Mouse (Mus musculus) neural tube, embryonic 11.5 days (tissue): ENCODE results near the gene Il2. TPM values are rescaled to one million over a fixed set of nuclear protein-coding genes. Genes with fewer than 3 reads are reported as not detected.

Source experiments
- ATAC-seq: fragments of 200-750 bp; cut with Nextera tagmentation; 2 replicates; pipeline ENCODE4 v1.8.0; 2017; ENCODE audit warnings: moderate number of reproducible peaks, mild to moderate bottlenecking, moderate TSS enrichment, moderate library complexity; ENCODE audit not compliant: insufficient read depth, low FRiP score, low TSS enrichment
- DNase-seq: peaks from one replicate; pipeline ENCODE4 v3.0.0-alpha.2; 2015; ENCODE audit warnings: low spot score
- H3K27ac ChIP-seq: fragments of 300-500 bp; sonication (generic); 2 replicates; pipeline ENCODE4 v1.5.1; 2014; ENCODE audit warnings: low read depth, mild to moderate bottlenecking, low read length
- H3K27me3 ChIP-seq: fragments of 300-500 bp; sonication (generic); 2 replicates; pipeline ENCODE4 v1.6.1; 2014; ENCODE audit warnings: mild to moderate bottlenecking, low read length, mixed read lengths; ENCODE audit not compliant: control insufficient read depth, insufficient read depth
- H3K36me3 ChIP-seq: fragments of 300-500 bp; sonication (generic); 2 replicates; pipeline ENCODE4 v1.6.1; 2014; ENCODE audit warnings: mild to moderate bottlenecking, low read length, moderate library complexity, mixed read lengths; ENCODE audit not compliant: control insufficient read depth, insufficient read depth
- H3K4me1 ChIP-seq: fragments of 300-500 bp; sonication (generic); 2 replicates; pipeline ENCODE4 v1.6.1; 2014; ENCODE audit warnings: low read length, mixed read lengths; ENCODE audit not compliant: control insufficient read depth, insufficient read depth
- H3K4me2 ChIP-seq: fragments of 300-500 bp; sonication (generic); 2 replicates; pipeline ENCODE4 v1.6.1; 2014; ENCODE audit warnings: low read depth, mild to moderate bottlenecking, moderate library complexity
- H3K4me3 ChIP-seq: fragments of 300-500 bp; sonication (generic); 2 replicates; pipeline ENCODE4 v1.5.1; 2014; ENCODE audit warnings: low read depth, low read length
- H3K9ac ChIP-seq: fragments of 300-500 bp; sonication (generic); 2 replicates; pipeline ENCODE4 v1.6.1; 2014; ENCODE audit warnings: mild to moderate bottlenecking, low read length
- H3K9me3 ChIP-seq: fragments of 300-500 bp; sonication (generic); 2 replicates; pipeline ENCODE4 v1.6.1; 2016; ENCODE audit warnings: low read length; ENCODE audit not compliant: control insufficient read depth
- WGBS: fragments of 180-500 bp; shearing (Covaris S2); extraction: QIAGEN DNeasy Blood & Tissue Kit; methylation state at CpG from one replicate; pipeline ENCODE4 v1.1.7; 2014; 5-methylcytosine and 5-hydroxymethylcytosine counted together
- polyA plus RNA-seq: library from polyadenylated mRNA; unstranded; fragments of >200 nt; fragmentation: Nextera tagmentation; extraction: Ambion mirVana; gene quantifications from 2 replicates; pipeline ENCODE4 v1.2.1, GENCODE M21; 2014

Gene Il2
- polyA plus RNA-seq, result 0.21 and 0.59 TPM in 2 replicates

DNA sequence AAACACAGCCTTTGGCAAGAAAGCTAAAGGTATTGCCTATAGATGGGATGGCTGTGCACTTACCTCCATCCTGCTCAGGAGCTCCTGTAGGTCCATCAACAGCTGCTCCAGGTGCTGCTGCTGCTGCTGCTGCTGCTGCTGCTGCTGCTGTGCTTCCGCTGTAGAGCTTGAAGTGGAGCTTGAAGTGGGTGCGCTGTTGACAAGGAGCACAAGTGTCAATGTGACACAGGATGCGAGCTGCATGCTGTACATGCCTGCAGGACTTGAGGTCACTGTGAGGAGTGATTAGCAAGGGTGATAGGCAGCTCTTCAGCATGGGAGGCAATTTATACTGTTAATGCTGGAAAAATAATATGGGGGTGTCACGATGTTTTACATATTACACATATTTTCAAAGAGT lies at the start of gene Il2:
Il2 (minus strand) TSS at position 305 of the 400 bp plus-strand sequence.
- DNase-seq (no peak), ATAC-seq (no peak)
- H3K9me3 ChIP-seq, result no peaks in the 10 kb centered on the region
- H3K4me3 ChIP-seq, result no peak within 1 kb of the TSS
- H3K27ac ChIP-seq, result no peak within 1 kb of the TSS
- H3K36me3 ChIP-seq, result no peaks in the 10 kb centered on the region
- no peak within 1 kb of the TSS for H3K9ac ChIP-seq
- H3K27me3 ChIP-seq, result no peaks in the 10 kb centered on the region
- no peak within 1 kb of the TSS for H3K4me2 ChIP-seq
- no peaks in the 10 kb centered on the region for H3K4me1 ChIP-seq
- WGBS, result 86% methylated on average over 4 of the region's 4 CpGs

- H3K9me3 ChIP-seq, result no peaks in the 10 kb centered on the region
- no peaks in the 10 kb centered on the region for H3K4me1 ChIP-seq
- WGBS, result 76% methylated on average over 10 of the region's 10 CpGs
- H3K4me3 ChIP-seq, result no peak overlapping the region
- no peak overlapping the region for H3K27ac ChIP-seq
- ATAC-seq (no peak), DNase-seq (no peak)
- no peak overlapping the region for H3K4me2 ChIP-seq
- H3K27me3 ChIP-seq, result no peaks in the 10 kb centered on the region
- no peak overlapping the region for H3K9ac ChIP-seq
- no peaks in the 10 kb centered on the region for H3K36me3 ChIP-seq
These were observed 49.2 kb upstream of the Il2 start for GRCm38 (mm10) chr3:37174711-37175572.

- WGBS, result 91% methylated on average over 8 of the region's 8 CpGs
- H3K9ac ChIP-seq, result no peak overlapping the region
- no peaks in the 10 kb centered on the region for H3K27me3 ChIP-seq
- H3K4me1 ChIP-seq, result no peaks in the 10 kb centered on the region
- no peak for DNase-seq
- no peaks in the 10 kb centered on the region for H3K36me3 ChIP-seq
- H3K27ac ChIP-seq, result no peak overlapping the region
- ATAC-seq, result no peak
- H3K9me3 ChIP-seq, result no peaks in the 10 kb centered on the region
- H3K4me2 ChIP-seq, result no peak overlapping the region
- H3K4me3 ChIP-seq, result no peak overlapping the region
These were observed 47.5 kb upstream of the Il2 start for GRCm38 (mm10) chr3:37173285-37173684.

DNA sequence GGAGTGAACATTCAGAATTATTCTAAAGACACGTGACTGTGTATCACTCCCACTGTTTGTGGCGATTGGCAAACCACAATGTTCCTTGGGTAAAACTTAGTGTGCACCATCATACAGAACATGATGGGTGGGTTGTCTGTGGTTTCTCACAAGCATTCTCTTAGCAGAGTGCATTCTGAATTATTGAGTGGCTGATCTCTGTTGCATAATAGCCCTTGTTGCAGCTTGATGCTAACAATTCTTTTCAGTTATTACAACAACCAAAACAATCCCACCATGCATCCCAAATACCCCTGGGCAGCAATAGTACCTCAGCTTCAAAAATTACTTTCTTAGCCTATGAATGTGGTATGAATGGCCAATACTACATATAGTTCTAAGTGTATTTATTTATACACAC lies 43.5 kb upstream of the Il2 start:
- H3K27me3 ChIP-seq, result no peaks in the 10 kb centered on the region
- H3K9ac ChIP-seq, result no peak overlapping the region
- no peak for DNase-seq
- no peaks in the 10 kb centered on the region for H3K36me3 ChIP-seq
- WGBS, result 90% methylated on average over 2 of the region's 2 CpGs
- H3K9me3 ChIP-seq, result no peaks in the 10 kb centered on the region
- H3K4me2 ChIP-seq, result no peak overlapping the region
- H3K27ac ChIP-seq, result no peak overlapping the region
- H3K4me1 ChIP-seq, result no peaks in the 10 kb centered on the region
- no peak overlapping the region for H3K4me3 ChIP-seq
- no peak for ATAC-seq

- H3K9me3 ChIP-seq, result no peaks in the 10 kb centered on the region
- no peak overlapping the region for H3K9ac ChIP-seq
- H3K4me1 ChIP-seq, result no peaks in the 10 kb centered on the region
- H3K27me3 ChIP-seq, result no peaks in the 10 kb centered on the region
- ATAC-seq (no peak), DNase-seq (no peak)
- H3K4me3 ChIP-seq, result no peak overlapping the region
- H3K27ac ChIP-seq, result no peak overlapping the region
- no peak overlapping the region for H3K4me2 ChIP-seq
- 87% methylated on average over 4 of the region's 4 CpGs for WGBS
- no peaks in the 10 kb centered on the region for H3K36me3 ChIP-seq
These were observed 35.3 kb upstream of the Il2 start for GRCm38 (mm10) chr3:37161096-37161495.

DNA sequence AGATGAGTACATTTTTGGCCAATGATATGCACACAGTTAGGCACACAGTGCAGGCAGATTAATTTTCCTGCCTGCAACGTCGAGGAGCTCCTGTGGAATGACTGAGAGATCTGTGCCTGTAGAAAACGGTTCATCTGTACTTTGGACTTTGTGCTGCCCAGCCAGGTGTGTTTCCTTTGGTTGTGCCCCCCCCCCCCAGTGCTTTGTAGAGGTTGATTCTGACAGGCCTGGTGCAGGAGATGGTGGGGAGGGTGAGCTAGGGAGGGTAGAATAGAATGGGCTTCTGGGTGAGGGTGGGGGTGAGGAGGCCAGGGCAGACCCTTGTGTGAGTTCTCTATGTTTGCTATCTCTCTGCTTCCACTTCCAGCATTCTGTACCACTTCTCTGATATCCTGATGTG lies 32.5 kb upstream of the Il2 start:
- DNase-seq, result no peak
- 87% methylated on average over 3 of the region's 3 CpGs for WGBS
- Histone ChIP-seq H3K4me1 (no peaks in the 10 kb centered on the region), H3K27ac (no peak overlapping the region), H3K9ac (no peak overlapping the region), H3K27me3 (no peaks in the 10 kb centered on the region), H3K4me2 (no peak overlapping the region), H3K9me3 (no peaks in the 10 kb centered on the region), H3K36me3 (no peaks in the 10 kb centered on the region), H3K4me3 (no peak overlapping the region)
- ATAC-seq, result no peak

- no peaks in the 10 kb centered on the region for H3K36me3 ChIP-seq
- H3K9me3 ChIP-seq, result no peaks in the 10 kb centered on the region
- H3K4me2 ChIP-seq, result no peak overlapping the region
- no peaks in the 10 kb centered on the region for H3K4me1 ChIP-seq
- no peaks in the 10 kb centered on the region for H3K27me3 ChIP-seq
- no peak overlapping the region for H3K9ac ChIP-seq
- no peak overlapping the region for H3K27ac ChIP-seq
- DNase-seq, result no peak
- WGBS, result 77% methylated on average over 8 of the region's 8 CpGs
- ATAC-seq, result no peak
- no peak overlapping the region for H3K4me3 ChIP-seq
These were observed 31.3 kb upstream of the Il2 start for GRCm38 (mm10) chr3:37157082-37157481.

DNA sequence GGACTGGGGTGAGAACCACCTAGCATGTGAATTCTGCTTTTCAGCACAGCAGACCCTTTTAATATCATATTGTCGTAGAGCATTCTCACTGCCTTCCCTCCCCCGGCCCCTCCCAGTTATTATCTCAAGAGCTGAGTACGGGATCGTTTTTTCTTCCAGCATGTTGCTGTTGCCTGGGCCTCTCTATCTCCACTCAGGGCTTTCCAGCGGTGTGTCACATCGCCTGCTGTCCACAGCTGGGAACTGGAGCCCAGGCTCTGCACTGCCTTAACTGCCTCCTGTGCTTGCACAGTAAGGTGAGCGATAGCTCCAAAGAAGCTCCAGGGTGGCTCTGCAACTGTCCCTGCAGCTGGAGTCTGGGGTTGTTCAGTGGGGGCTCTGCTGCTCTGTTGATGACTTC lies 28.6 kb upstream of the Il2 start:
- ATAC-seq, result no peak
- 85% methylated on average over 7 of the region's 7 CpGs for whole genome bisulfite sequencing
- DNase-seq, result no peak

GRCm38 (mm10) chr3:37153004-37153403 lies 27.2 kb upstream of the Il2 start:
- no peaks in the 10 kb centered on the region for H3K9me3 ChIP-seq
- H3K36me3 ChIP-seq, result no peaks in the 10 kb centered on the region
- H3K27ac ChIP-seq, result no peak overlapping the region
- DNase-seq, result no peak
- H3K27me3 ChIP-seq, result no peaks in the 10 kb centered on the region
- H3K4me1 ChIP-seq, result no peaks in the 10 kb centered on the region
- no peak for ATAC-seq
- H3K4me2 ChIP-seq, result no peak overlapping the region
- WGBS, result 93% methylated on average over 7 of the region's 7 CpGs
- H3K9ac ChIP-seq, result no peak overlapping the region
- H3K4me3 ChIP-seq, result no peak overlapping the region

More for the DNA sequence above, 28.6 kb upstream of the Il2 start:
- H3K36me3 ChIP-seq, result no peaks in the 10 kb centered on the region
- H3K27me3 ChIP-seq, result no peaks in the 10 kb centered on the region
- no peaks in the 10 kb centered on the region for H3K9me3 ChIP-seq
- H3K4me1 ChIP-seq, result no peaks in the 10 kb centered on the region
- H3K27ac ChIP-seq, result no peak overlapping the region
- H3K4me2 ChIP-seq, result no peak overlapping the region
- no peak overlapping the region for H3K4me3 ChIP-seq
- no peak overlapping the region for H3K9ac ChIP-seq
